Mouse (Mus musculus) C2C12 (cell line): Measurements from ENCODE around the gene Cubn.

ENCODE experiments used
- CTCF ChIP-seq: IDR thresholded peaks from one replicate; pipeline ENCODE4 v1.5.1; 2011; ENCODE audit not compliant: control insufficient read depth, insufficient read depth, insufficient read length
- MYOG ChIP-seq: IDR thresholded peaks from one replicate; pipeline ENCODE4 v1.6.1; 2011; ENCODE audit not compliant: control insufficient read depth, insufficient read length; ENCODE audit errors: extremely low read depth
- USF1 ChIP-seq: IDR thresholded peaks from one replicate; pipeline ENCODE4 v1.6.1; 2011; ENCODE audit warnings: low read depth, mild to moderate bottlenecking, control low read depth, moderate library complexity

DNA sequence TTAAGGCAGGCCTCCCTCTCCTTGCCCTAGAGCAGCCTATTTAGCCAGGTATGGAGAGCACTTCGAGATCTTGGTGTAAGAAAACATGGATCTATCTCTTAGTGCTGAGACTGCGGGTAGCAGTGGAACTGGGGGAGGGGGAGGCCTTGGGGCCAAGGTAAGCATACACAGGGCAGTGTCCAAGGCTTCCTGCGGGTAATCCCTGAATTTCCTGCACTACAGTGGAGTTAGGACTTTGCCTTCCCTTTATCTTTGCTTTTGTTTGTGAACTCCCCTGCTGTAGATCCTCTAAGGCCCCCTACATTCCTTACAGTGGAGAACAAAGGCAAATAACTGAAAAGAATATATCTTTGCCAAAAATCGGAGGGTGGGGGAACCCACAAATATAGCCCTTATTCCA lies 23.3 kb upstream of the Cubn start:
- no peak for TF ChIP-seq CTCF
- no peak for TF ChIP-seq MYOG
- TF ChIP-seq USF1, result no peak
